In the genomic region with DNA sequence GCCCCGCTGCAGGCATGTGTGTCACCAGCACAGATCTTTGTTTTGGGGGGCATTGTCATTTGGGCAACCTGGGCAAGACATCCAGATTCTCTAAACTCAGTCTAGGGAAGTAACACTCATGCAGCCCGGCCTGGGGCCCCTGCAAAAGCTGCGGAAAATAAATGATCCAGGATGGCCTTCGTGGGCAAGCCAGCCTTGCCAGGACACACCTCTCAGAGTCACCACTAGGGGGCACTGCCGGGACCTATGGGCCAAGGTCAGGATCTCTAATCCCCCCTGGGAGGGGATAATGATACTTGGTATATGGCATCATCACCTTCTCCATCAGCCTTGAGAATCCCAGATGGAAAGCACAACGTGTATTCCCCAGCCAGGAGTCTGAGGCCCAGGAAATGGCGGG, we compare ENCODE assay signal across 10 mouse cellular contexts. TPM values are rescaled to one million over a fixed set of nuclear protein-coding genes. Genes with fewer than 3 reads are reported as not detected.
A peak's percentile ranks its signal among the peaks of the same experiment; 100 is the strongest.
DNase-seq lines count a peak whose midpoint lies in the region; ATAC-seq and TF ChIP-seq lines count a peak whose summit lies in the region.
"Had no signal": no experiment of that assay in that cellular context is flagged by ENCODE, and none has a peak within 500 bp of the region (broad histone marks: within the 10 kb centered on the region; RNA-seq: fewer than 3 reads in every experiment).

No protein-coding gene starts in this region.

- peaks cover 59% of the 10 kb centered on the region for H3K4me1 ChIP-seq in cerebellum, adult 2 months (ENCODE audit: control insufficient read depth, insufficient read depth, low read length)

- 66% methylated on average over 7 of the region's 7 CpGs for WGBS in cerebellum, adult 2 months

- no peak overlapping the region for H3K27ac ChIP-seq in cerebellum, adult 2 months (ENCODE audit: insufficient read depth, low read length)

- TF ChIP-seq CTCF in cerebellum, adult 2 months (IDR thresholded peaks at IDR 0.05; ENCODE audit: borderline replicate concordance, insufficient read depth, low read depth, low read length), result peak; percentile 53

- peak; percentile 33 to 56 for DNase-seq in cerebellum, adult 2 months
- peak; percentile 43 for DNase-seq in right cerebral cortex, postnatal 14 days
- no peak for DNase-seq in right cerebral cortex, postnatal 25 days
- DNase-seq in embryo, embryonic 9.5 days (ENCODE audit: extremely low spot score), result peak; percentile 45
- peak; percentile 38 to 82 for DNase-seq in kidney, postnatal 36 days
- peak; percentile 71 for DNase-seq in retina, postnatal 1 day

- ATAC-seq in cerebellum, adult (ENCODE audit: insufficient number of reproducible peaks, low FRiP score, low TSS enrichment), result no peak
- ATAC-seq in erythroid progenitor cell, adult 5-6 weeks (replicated peaks; ENCODE audit: low FRiP score, poor library complexity, severe bottlenecking), result no peak
- ATAC-seq: Patski had no signal

- H3K27me3 ChIP-seq in cerebellum, adult 2 months (ENCODE audit: control insufficient read depth, insufficient read depth, low read length), result no peaks in the 10 kb centered on the region
- H3K27me3 ChIP-seq: limb, embryonic 13.5 days; Patski had no signal

- TF ChIP-seq POLR2A in cerebellum, adult 2 months (IDR thresholded peaks at IDR 0.05; ENCODE audit: borderline replicate concordance, insufficient read depth, low read length), result no peak

- H3K4me3 ChIP-seq in cerebellum, adult 2 months (replicated peaks; ENCODE audit: insufficient read depth, low read depth, low read length), result no peak overlapping the region
- H3K4me3 ChIP-seq: limb, embryonic 13.5 days had no signal

RNA-seq across cellular contexts. Expression of a gene that starts 37.9 kb away (rescaled TPM):
- polyA plus RNA-seq in cerebellum, adult 2 months (2012; rRNA removed), result 10.5 and 11.3 TPM in 2 replicates
- total RNA-seq in erythroid progenitor cell, adult 5-6 weeks (2015; ENCODE audit: low replicate concordance), result not detected in 2 replicates
- not detected in 2 replicates for total RNA-seq in erythroid progenitor cell, adult 5-6 weeks (2017; ENCODE audit: low replicate concordance)

RNA-seq across cellular contexts. Expression of a gene that starts 45.2 kb away (rescaled TPM):
- polyA plus RNA-seq in cerebellum, adult 2 months (2012; rRNA removed), result 5.9 and 6.3 TPM in 2 replicates
- not detected in 2 replicates for total RNA-seq in erythroid progenitor cell, adult 5-6 weeks (2015; ENCODE audit: low replicate concordance)
- total RNA-seq in erythroid progenitor cell, adult 5-6 weeks (2017; ENCODE audit: low replicate concordance), result not detected in 2 replicates
- polyA plus RNA-seq: Patski had no signal
